Mouse (Mus musculus): ENCODE measurements around the gene Tmem98. TPM values are rescaled to one million over a fixed set of nuclear protein-coding genes. Genes with fewer than 3 reads are reported as not detected.

The Tmem98 gene
- polyA plus RNA-seq, 1 experiment from 2014 or later: 113 TPM

DNA sequence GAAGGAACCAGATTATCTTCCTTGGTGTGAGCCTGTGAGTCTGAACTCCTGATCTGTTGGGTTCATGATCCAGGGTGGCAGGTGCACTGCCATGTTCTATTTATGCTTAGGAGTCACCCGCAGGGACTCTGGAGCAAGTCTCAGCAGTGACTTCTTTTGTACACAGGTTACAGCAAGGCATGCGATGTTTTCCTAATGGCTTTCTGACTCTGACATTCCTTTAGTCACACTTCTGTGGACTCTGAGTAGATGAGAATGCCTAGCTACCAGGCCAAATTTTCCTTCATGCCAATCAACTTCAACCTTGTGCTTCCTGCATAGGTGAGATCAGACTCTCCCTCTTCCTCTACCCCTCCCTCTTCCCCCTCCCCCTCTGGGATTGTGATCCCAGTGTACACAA lies 25.4 kb downstream of the Tmem98 start:
- H3K27ac ChIP-seq: no peak overlapping the region
- H3K9me3 ChIP-seq (replicated peaks): no peaks in the 10 kb centered on the region
- 77% methylated on average over 2 of the region's 2 CpGs for WGBS
- H3K9ac ChIP-seq: no peak overlapping the region
- no peaks in the 10 kb centered on the region for H3K4me1 ChIP-seq
- no peak overlapping the region for H3K4me3 ChIP-seq (replicated peaks)
- H3K36me3 ChIP-seq: no peaks in the 10 kb centered on the region
- H3K27me3 ChIP-seq: no peaks in the 10 kb centered on the region
- ATAC-seq (replicated peaks; ENCODE audit: low FRiP score): no peak
- no peak overlapping the region for H3K4me2 ChIP-seq

GRCm38 (mm10) chr11:80835841-80836240 lies 25.9 kb downstream of the Tmem98 start:
- Histone ChIP-seq H3K9me3 (replicated peaks) (no peaks in the 10 kb centered on the region), H3K4me2 (no peak overlapping the region), H3K9ac (no peak overlapping the region), H3K4me1 (no peaks in the 10 kb centered on the region), H3K27ac (no peak overlapping the region), H3K4me3 (replicated peaks) (no peak overlapping the region), H3K36me3 (no peaks in the 10 kb centered on the region), H3K27me3 (no peaks in the 10 kb centered on the region)
- 84% methylated on average over 4 of the region's 4 CpGs for WGBS
- no peak for ATAC-seq (replicated peaks; ENCODE audit: low FRiP score)

DNA sequence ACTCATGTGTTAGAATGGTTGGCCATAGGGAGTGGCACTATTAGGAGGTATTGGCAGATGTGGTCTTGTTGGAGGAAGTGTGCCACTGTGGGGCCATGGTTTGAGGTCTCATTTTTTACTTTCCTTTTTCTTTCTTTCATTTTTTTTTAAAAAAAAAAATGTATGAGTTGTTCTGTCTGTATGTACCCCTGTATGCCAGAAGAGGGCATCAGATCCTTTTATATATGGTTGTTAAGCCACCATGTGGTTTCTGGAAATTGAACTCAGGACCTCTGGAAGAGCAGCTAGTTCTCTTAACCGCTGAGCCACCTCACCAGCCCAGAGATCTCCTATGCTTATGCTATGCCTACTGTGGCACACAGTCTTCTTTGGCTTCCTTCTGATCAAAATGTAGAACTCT lies 28.7 kb downstream of the Tmem98 start:
- H3K27me3 ChIP-seq: no peaks in the 10 kb centered on the region
- no peaks in the 10 kb centered on the region for H3K36me3 ChIP-seq
- ATAC-seq (replicated peaks; ENCODE audit: low FRiP score): no peak
- no peak overlapping the region for H3K27ac ChIP-seq
- no peaks in the 10 kb centered on the region for H3K9me3 ChIP-seq (replicated peaks)
- H3K4me1 ChIP-seq: no peaks in the 10 kb centered on the region
- no peak overlapping the region for H3K4me3 ChIP-seq (replicated peaks)
- no peak overlapping the region for H3K9ac ChIP-seq
- WGBS: 71% methylated on average over 1 of the region's 1 CpGs
- H3K4me2 ChIP-seq: no peak overlapping the region

GRCm38 (mm10) chr11:80843435-80843834 lies 33.5 kb downstream of the Tmem98 start:
- H3K4me3 ChIP-seq (replicated peaks): no peak overlapping the region
- H3K4me1 ChIP-seq: no peaks in the 10 kb centered on the region
- H3K36me3 ChIP-seq: no peaks in the 10 kb centered on the region
- H3K4me2 ChIP-seq: no peak overlapping the region
- no peaks in the 10 kb centered on the region for H3K27me3 ChIP-seq
- no peak for ATAC-seq (replicated peaks; ENCODE audit: low FRiP score)
- H3K9ac ChIP-seq: no peak overlapping the region
- WGBS: 82% methylated on average over 2 of the region's 2 CpGs
- no peaks in the 10 kb centered on the region for H3K9me3 ChIP-seq (replicated peaks)
- H3K27ac ChIP-seq: no peak overlapping the region

GRCm38 (mm10) chr11:80845486-80845885 lies 35.5 kb downstream of the Tmem98 start:
- Histone ChIP-seq H3K9ac (no peak overlapping the region), H3K27ac (no peak overlapping the region)
- no peak for ATAC-seq (replicated peaks; ENCODE audit: low FRiP score)

GRCm38 (mm10) chr11:80846115-80846514 lies 36.1 kb downstream of the Tmem98 start:
- 21% methylated on average over 3 of the region's 3 CpGs for WGBS
- Histone ChIP-seq H3K9ac (no peak overlapping the region), H3K36me3 (no peaks in the 10 kb centered on the region), H3K27me3 (no peaks in the 10 kb centered on the region), H3K9me3 (replicated peaks) (no peaks in the 10 kb centered on the region), H3K4me3 (replicated peaks) (no peak overlapping the region), H3K27ac (no peak overlapping the region), H3K4me2 (no peak overlapping the region), H3K4me1 (no peaks in the 10 kb centered on the region)
- ATAC-seq (replicated peaks; ENCODE audit: low FRiP score): no peak

More at GRCm38 (mm10) chr11:80845486-80845885, 35.5 kb downstream of the Tmem98 start:
- no peak overlapping the region for H3K4me2 ChIP-seq
- no peaks in the 10 kb centered on the region for H3K36me3 ChIP-seq
- H3K9me3 ChIP-seq (replicated peaks): no peaks in the 10 kb centered on the region
- H3K4me1 ChIP-seq: no peaks in the 10 kb centered on the region
- H3K27me3 ChIP-seq: no peaks in the 10 kb centered on the region
- H3K4me3 ChIP-seq (replicated peaks): no peak overlapping the region
- WGBS: 47% methylated on average over 7 of the region's 7 CpGs

DNA sequence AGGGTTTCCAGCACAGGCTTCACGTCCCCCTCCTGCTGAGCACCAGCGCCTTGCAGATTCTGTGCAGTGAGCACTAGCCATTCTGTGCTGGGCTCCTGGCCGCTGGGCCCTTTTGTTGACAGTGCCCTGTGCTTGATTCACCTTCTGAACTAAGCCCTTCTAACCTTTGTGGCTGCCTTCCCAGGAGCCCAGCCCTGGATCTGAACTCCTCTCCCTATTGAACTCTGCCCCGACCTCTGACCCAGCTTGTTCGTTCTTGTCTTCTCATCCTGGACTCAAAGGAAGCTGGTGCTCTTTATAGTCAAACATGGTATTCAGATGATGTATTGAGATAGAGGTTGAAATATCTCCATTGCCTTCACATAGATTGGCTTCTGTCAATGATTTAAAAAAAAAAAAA lies 38.2 kb downstream of the Tmem98 start:
- no peak overlapping the region for H3K4me3 ChIP-seq (replicated peaks)
- H3K36me3 ChIP-seq: no peaks in the 10 kb centered on the region
- H3K4me2 ChIP-seq: no peak overlapping the region
- H3K9ac ChIP-seq: no peak overlapping the region
- no peaks in the 10 kb centered on the region for H3K27me3 ChIP-seq
- no peak overlapping the region for H3K27ac ChIP-seq
- WGBS: 60% methylated on average over 5 of the region's 5 CpGs
- H3K9me3 ChIP-seq (replicated peaks): no peaks in the 10 kb centered on the region
- no peak for ATAC-seq (replicated peaks; ENCODE audit: low FRiP score)
- H3K4me1 ChIP-seq: no peaks in the 10 kb centered on the region

GRCm38 (mm10) chr11:80851859-80852258 lies 41.9 kb downstream of the Tmem98 start:
- H3K4me2 ChIP-seq: no peak overlapping the region
- no peak overlapping the region for H3K27ac ChIP-seq
- H3K27me3 ChIP-seq: no peaks in the 10 kb centered on the region
- 0 out of 2 replicates have a peak, but pooled peaks cover 2% of the 10 kb centered on the region for H3K4me1 ChIP-seq
- no peaks in the 10 kb centered on the region for H3K9me3 ChIP-seq (replicated peaks)
- no peaks in the 10 kb centered on the region for H3K36me3 ChIP-seq
- H3K4me3 ChIP-seq (replicated peaks): no peak overlapping the region
- no peak for ATAC-seq (replicated peaks; ENCODE audit: low FRiP score)
- WGBS: 46% methylated on average over 5 of the region's 5 CpGs
- H3K9ac ChIP-seq: no peak overlapping the region

- no peak overlapping the region for H3K4me2 ChIP-seq
- WGBS: 55% methylated on average over 3 of the region's 3 CpGs
- H3K4me1 ChIP-seq: 0 out of 2 replicates have a peak, but pooled peaks cover 2% of the 10 kb centered on the region
- H3K9ac ChIP-seq: no peak overlapping the region
- no peak overlapping the region for H3K27ac ChIP-seq
- H3K4me3 ChIP-seq (replicated peaks): no peak overlapping the region
- no peaks in the 10 kb centered on the region for H3K27me3 ChIP-seq
- no peaks in the 10 kb centered on the region for H3K9me3 ChIP-seq (replicated peaks)
- no peak for ATAC-seq (replicated peaks; ENCODE audit: low FRiP score)
- H3K36me3 ChIP-seq: no peaks in the 10 kb centered on the region
Observed at GRCm38 (mm10) chr11:80853014-80853413, 43.0 kb downstream of the Tmem98 start.

DNA sequence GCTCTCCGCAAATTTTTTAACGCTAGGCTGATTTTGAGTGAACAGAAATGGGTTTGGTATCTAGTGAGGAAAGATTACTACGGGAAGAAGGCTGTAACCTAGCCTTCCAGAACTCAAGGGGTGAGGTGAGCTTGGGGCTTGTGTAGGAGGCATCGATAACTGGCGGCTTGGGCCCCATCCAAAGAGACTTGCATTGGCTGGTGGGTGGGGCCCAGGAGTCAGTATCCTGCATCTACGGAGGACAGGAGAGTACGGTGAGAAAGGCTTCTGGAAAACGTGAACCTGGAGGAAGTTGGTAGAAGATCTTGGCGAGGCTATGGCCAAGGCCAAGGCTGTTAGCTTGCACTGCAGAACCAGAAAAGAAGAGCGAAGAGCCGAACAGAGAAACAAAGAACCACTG lies 44.5 kb downstream of the Tmem98 start:
- Histone ChIP-seq H3K9me3 (replicated peaks) (no peaks in the 10 kb centered on the region), H3K4me3 (replicated peaks) (no peak overlapping the region), H3K9ac (no peak overlapping the region), H3K36me3 (no peaks in the 10 kb centered on the region), H3K4me2 (no peak overlapping the region), H3K27ac (no peak overlapping the region), H3K4me1 (0 out of 2 replicates have a peak, but pooled peaks cover 2% of the 10 kb centered on the region), H3K27me3 (no peaks in the 10 kb centered on the region)
- WGBS: 79% methylated on average over 11 of the region's 11 CpGs
- no peak for ATAC-seq (replicated peaks; ENCODE audit: low FRiP score)

GRCm38 (mm10) chr11:80854908-80855307 lies 44.9 kb downstream of the Tmem98 start:
- Histone ChIP-seq H3K27ac (no peak overlapping the region), H3K4me2 (no peak overlapping the region), H3K9me3 (replicated peaks) (no peaks in the 10 kb centered on the region), H3K36me3 (no peaks in the 10 kb centered on the region), H3K4me3 (replicated peaks) (no peak overlapping the region), H3K4me1 (0 out of 2 replicates have a peak, but pooled peaks cover 2% of the 10 kb centered on the region), H3K9ac (no peak overlapping the region), H3K27me3 (peaks cover 4% of the 10 kb centered on the region; the same call in 1 of the 2 replicates)
- 43% methylated on average over 7 of the region's 7 CpGs for WGBS
- no peak for ATAC-seq (replicated peaks; ENCODE audit: low FRiP score)

DNA sequence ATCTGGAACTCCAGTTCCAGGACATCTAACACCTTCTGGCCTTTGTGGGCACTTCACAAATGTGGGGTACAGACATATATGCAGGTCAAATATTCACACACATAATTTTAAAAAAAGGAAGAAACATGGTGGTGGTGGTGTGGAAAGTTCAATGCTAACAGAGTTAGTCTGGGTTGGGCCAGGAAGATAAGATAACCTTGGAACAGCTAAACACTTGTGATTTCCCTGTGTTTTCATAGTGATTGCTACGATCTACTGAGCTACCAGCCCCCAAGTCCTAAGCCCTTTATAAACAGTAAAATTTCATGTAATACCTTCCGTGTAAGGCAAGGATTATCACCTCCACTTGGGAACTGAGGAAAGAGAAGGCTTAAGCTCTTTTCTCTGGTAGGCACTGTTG lies 46.9 kb downstream of the Tmem98 start:
- WGBS: 88% methylated on average over 2 of the region's 2 CpGs
- no peak overlapping the region for H3K9ac ChIP-seq
- H3K4me2 ChIP-seq: no peak overlapping the region

DNA sequence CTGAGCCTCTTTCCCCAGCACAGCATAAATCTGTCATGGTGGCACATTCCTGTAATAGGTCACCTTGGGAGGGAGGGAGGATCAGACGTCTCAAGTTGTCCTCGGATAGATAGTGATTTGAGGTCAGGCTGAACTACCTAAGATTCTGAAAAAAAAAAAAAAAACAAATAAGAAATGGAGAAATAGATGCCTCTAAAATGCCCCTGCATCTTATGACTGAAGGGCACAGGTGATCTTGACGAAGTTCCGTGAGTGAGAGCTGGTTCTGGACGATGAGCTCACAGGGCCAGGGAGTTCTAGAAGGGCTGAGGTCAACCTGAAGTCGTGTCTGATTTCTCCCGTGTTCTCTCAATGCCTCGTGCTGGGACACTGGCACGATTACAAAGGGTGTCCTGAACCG lies 48.1 kb downstream of the Tmem98 start, which contains the start of gene Spaca3:
Gene Spaca3, plus strand, starts transcription at position 301 of the 400 bp plus-strand sequence.
- no peak for ATAC-seq (replicated peaks; ENCODE audit: low FRiP score)
- Histone ChIP-seq H3K9me3 (replicated peaks) (no peaks in the 10 kb centered on the region), H3K27ac (no peak within 1 kb of the TSS), H3K36me3 (no peaks in the 10 kb centered on the region), H3K9ac (no peak within 1 kb of the TSS), H3K4me3 (replicated peaks) (no peak within 1 kb of the TSS), H3K27me3 (peaks cover 4% of the 10 kb centered on the region; the same call in 1 of the 2 replicates), H3K4me1 (0 out of 2 replicates have a peak, but pooled peaks cover 2% of the 10 kb centered on the region), H3K4me2 (no peak within 1 kb of the TSS)
- WGBS: 47% methylated on average over 10 of the region's 10 CpGs

More for the DNA sequence above, 46.9 kb downstream of the Tmem98 start:
- Histone ChIP-seq H3K9me3 (replicated peaks) (no peaks in the 10 kb centered on the region), H3K27me3 (peaks cover 4% of the 10 kb centered on the region; the same call in 1 of the 2 replicates), H3K4me3 (replicated peaks) (no peak overlapping the region), H3K4me1 (0 out of 2 replicates have a peak, but pooled peaks cover 2% of the 10 kb centered on the region), H3K27ac (no peak overlapping the region), H3K36me3 (no peaks in the 10 kb centered on the region)
- no peak for ATAC-seq (replicated peaks; ENCODE audit: low FRiP score)

Data from kidney, embryonic 15.5 days (tissue).